Mouse (Mus musculus): ENCODE measurements around the gene Carmil1.

GRCm38 (mm10) chr13:24108282-24108681, 172.3 kb downstream of the Carmil1 start:
- TF ChIP-seq MYOG (IDR thresholded peaks at IDR 0.05; ENCODE audit: control insufficient read depth, extremely low read depth, insufficient read length) (no peak), USF1 (IDR thresholded peaks at IDR 0.05; ENCODE audit: low read depth) (no peak), CTCF (IDR thresholded peaks at IDR 0.05; ENCODE audit: control insufficient read depth, insufficient read depth, insufficient read length) (no peak), MAX (IDR thresholded peaks at IDR 0.05) (no peak), MYOD1 (IDR thresholded peaks at IDR 0.05; ENCODE audit: control insufficient read depth, insufficient read length, low read depth) (no peak), FOSL1 (IDR thresholded peaks at IDR 0.05; ENCODE audit: insufficient read depth, low read length, poor library complexity, severe bottlenecking) (no peak), CEBPB (IDR thresholded peaks at IDR 0.05; ENCODE audit: low read depth) (no peak)
